In genomic region chr15:101458361-101458930, GRCm38 (mm10) we compare ENCODE assay signal across 12 mouse cellular contexts. TPM values are rescaled to one million over a fixed set of nuclear protein-coding genes. Genes with fewer than 3 reads are reported as not detected.
DNase-seq lines count a peak whose midpoint lies in the region; ATAC-seq and TF ChIP-seq lines count a peak whose summit lies in the region.
"Had no signal": no experiment of that assay in that cellular context is flagged by ENCODE, and none has a peak within 500 bp of the region (broad histone marks: within the 10 kb centered on the region; RNA-seq: fewer than 3 reads in every experiment).

No protein-coding gene starts in this region.

- no peak for ATAC-seq in heart, embryonic 11.5 days (replicated peaks; ENCODE audit: insufficient number of reproducible peaks, low FRiP score, low TSS enrichment)
- no peak for ATAC-seq in intestine, postnatal 0 days
- ATAC-seq: intestine, embryonic 16.5 days; liver, postnatal 0 days had no signal

- no peak overlapping the region for H3K4me3 ChIP-seq in heart, embryonic 11.5 days (ENCODE audit: low read depth, low read length)
- H3K4me3 ChIP-seq in intestine, postnatal 0 days (ENCODE audit: low read depth, low read length) = no peak overlapping the region

- H3K4me1 ChIP-seq in heart, embryonic 11.5 days (ENCODE audit: control insufficient read depth, insufficient read depth, low read length) = no peaks in the 10 kb centered on the region
- H3K4me1 ChIP-seq in intestine, postnatal 0 days (replicated peaks; ENCODE audit: control insufficient read depth, insufficient read depth, low read length) = no peaks in the 10 kb centered on the region

- no peak overlapping the region for H3K27ac ChIP-seq in heart, embryonic 11.5 days (ENCODE audit: low read depth, low read length)
- H3K27ac ChIP-seq in intestine, postnatal 0 days (ENCODE audit: low read depth, low read length) = no peak overlapping the region

- no peaks in the 10 kb centered on the region for H3K27me3 ChIP-seq in heart, embryonic 11.5 days (ENCODE audit: control insufficient read depth, insufficient read depth, low read length)
- no peaks in the 10 kb centered on the region for H3K27me3 ChIP-seq in intestine, postnatal 0 days (replicated peaks; ENCODE audit: control insufficient read depth, insufficient read depth, low read length)

- no peak overlapping the region for H3K9ac ChIP-seq in heart, embryonic 11.5 days (ENCODE audit: low read depth, low read length)
- H3K9ac ChIP-seq in intestine, postnatal 0 days (ENCODE audit: low read depth, low read length) = no peak overlapping the region
- H3K9ac ChIP-seq: liver, postnatal 0 days had no signal

- DNase-seq in adrenal gland, adult 2 months = peak; percentile 23
- DNase-seq in adrenal gland, adult 18-20 months (ENCODE audit: low spot score in 2 of 2) = no peak
- DNase-seq in heart, adult 18-20 months = peak; percentile 12 to 13
- peak; percentile 94 for DNase-seq in NIH3T3 (ENCODE audit: low read depth)
- peak; percentile 37 for DNase-seq in kidney, adult 9 months
- DNase-seq in testis, postnatal 14 days (ENCODE audit: low spot score) = no peak

- H3K36me3 ChIP-seq in heart, embryonic 11.5 days (ENCODE audit: control insufficient read depth, insufficient read depth, low read length) = no peaks in the 10 kb centered on the region
- no peaks in the 10 kb centered on the region for H3K36me3 ChIP-seq in intestine, postnatal 0 days (ENCODE audit: control insufficient read depth, insufficient read depth)

- H3K4me2 ChIP-seq in heart, embryonic 11.5 days = no peak overlapping the region
- H3K4me2 ChIP-seq in intestine, postnatal 0 days (replicated peaks; ENCODE audit: low read depth) = no peak overlapping the region

- 72% methylated on average over 16 of the region's 16 CpGs for WGBS in heart, embryonic 11.5 days (ENCODE audit: insufficient replicate concordance)
- 58% methylated on average over 16 of the region's 16 CpGs for WGBS in intestine, postnatal 0 days

- TF ChIP-seq CTCF in intestine, postnatal 0 days (IDR thresholded peaks at IDR 0.05; ENCODE audit: low read depth) = no peak

- H3K9me3 ChIP-seq in heart, embryonic 11.5 days (replicated peaks; ENCODE audit: control insufficient read depth, low read length) = 0 out of 2 replicates have a peak, but pooled peaks cover 3% of the 10 kb centered on the region
- H3K9me3 ChIP-seq in intestine, postnatal 0 days (ENCODE audit: control insufficient read depth) = no peaks in the 10 kb centered on the region

RNA-seq across cellular contexts. Expression of gene Krt81, which starts 5.1 kb away (rescaled TPM):
- not detected for total RNA-seq in adrenal gland, adult 2 months (2021)
- not detected in 2 replicates for polyA plus RNA-seq in adrenal gland, adult 2 months (2012; rRNA removed)
- not detected for total RNA-seq in adrenal gland, adult 18-20 months (2021)
- not detected for total RNA-seq in heart, adult 18-20 months (2021)
- not detected in 2 replicates for polyA plus RNA-seq in heart, embryonic 11.5 days (2014; fragmentation: Nextera tagmentation; extraction: Ambion mirVana)
- not detected in 2 replicates for polyA plus RNA-seq in intestine, postnatal 0 days (2015; fragmentation: Nextera tagmentation; extraction: Ambion mirVana)
- total RNA-seq: left cerebral cortex, postnatal 25 days; monocyte, adult 5-6 weeks had no signal
- polyA plus RNA-seq: intestine, embryonic 16.5 days; liver, postnatal 0 days had no signal

RNA-seq across cellular contexts. Expression of gene Krt88, which starts 10.9 kb away (rescaled TPM):
- not detected for total RNA-seq in adrenal gland, adult 2 months (2021)
- not detected in 2 replicates for polyA plus RNA-seq in adrenal gland, adult 2 months (2012; rRNA removed)
- not detected for total RNA-seq in adrenal gland, adult 18-20 months (2021)
- total RNA-seq in heart, adult 18-20 months (2021) = not detected
- not detected in 2 replicates for polyA plus RNA-seq in heart, embryonic 11.5 days (2014; fragmentation: Nextera tagmentation; extraction: Ambion mirVana)
- polyA plus RNA-seq in intestine, postnatal 0 days (2015; fragmentation: Nextera tagmentation; extraction: Ambion mirVana) = not detected in 2 replicates
- total RNA-seq: left cerebral cortex, postnatal 25 days; monocyte, adult 5-6 weeks had no signal
- polyA plus RNA-seq: liver, postnatal 0 days had no signal

RNA-seq across cellular contexts. Expression of gene Krt86, which starts 14.8 kb away (rescaled TPM):
- total RNA-seq in adrenal gland, adult 2 months (2021) = not detected
- not detected in 2 replicates for polyA plus RNA-seq in adrenal gland, adult 2 months (2012; rRNA removed)
- not detected for total RNA-seq in adrenal gland, adult 18-20 months (2021)
- total RNA-seq in heart, adult 18-20 months (2021) = not detected
- polyA plus RNA-seq in heart, embryonic 11.5 days (2014; fragmentation: Nextera tagmentation; extraction: Ambion mirVana) = not detected in 2 replicates
- not detected in 2 replicates for polyA plus RNA-seq in intestine, postnatal 0 days (2015; fragmentation: Nextera tagmentation; extraction: Ambion mirVana)
- total RNA-seq: left cerebral cortex, postnatal 25 days; monocyte, adult 5-6 weeks had no signal
- polyA plus RNA-seq: intestine, embryonic 16.5 days; liver, postnatal 0 days had no signal

RNA-seq across cellular contexts. Expression of gene Krt87, which starts 19.8 kb away (rescaled TPM):
- not detected for total RNA-seq in adrenal gland, adult 2 months (2021)
- polyA plus RNA-seq in adrenal gland, adult 2 months (2012; rRNA removed) = 0.04 TPM in 1 of 2 replicates, not detected in the other
- not detected for total RNA-seq in adrenal gland, adult 18-20 months (2021)
- total RNA-seq in heart, adult 18-20 months (2021) = not detected
- not detected in 2 replicates for polyA plus RNA-seq in heart, embryonic 11.5 days (2014; fragmentation: Nextera tagmentation; extraction: Ambion mirVana)
- 0.16 TPM in 2 replicates for polyA plus RNA-seq in intestine, postnatal 0 days (2015; fragmentation: Nextera tagmentation; extraction: Ambion mirVana)
- total RNA-seq: left cerebral cortex, postnatal 25 days; monocyte, adult 5-6 weeks had no signal
- polyA plus RNA-seq: liver, postnatal 0 days had no signal

RNA-seq across cellular contexts. Expression of gene Krt83, which starts 32.9 kb away (rescaled TPM):
- not detected for total RNA-seq in adrenal gland, adult 2 months (2021)
- 0.12 TPM in 1 of 2 replicates, not detected in the other for polyA plus RNA-seq in adrenal gland, adult 2 months (2012; rRNA removed)
- total RNA-seq in adrenal gland, adult 18-20 months (2021) = not detected
- total RNA-seq in heart, adult 18-20 months (2021) = not detected
- polyA plus RNA-seq in heart, embryonic 11.5 days (2014; fragmentation: Nextera tagmentation; extraction: Ambion mirVana) = not detected in 2 replicates
- polyA plus RNA-seq in intestine, postnatal 0 days (2015; fragmentation: Nextera tagmentation; extraction: Ambion mirVana) = not detected in 2 replicates
- total RNA-seq: left cerebral cortex, postnatal 25 days; monocyte, adult 5-6 weeks had no signal

Comparison
In these comparisons a context has a peak if more than half of its experiments do, and no peak if none do; other contexts are left out.
1. DNase-seq: peak in adrenal gland, adult 2 months (single experiment), heart, adult 18-20 months (2 of 2), NIH3T3 (single experiment) and kidney, adult 9 months (single experiment); none in adrenal gland, adult 18-20 months (0 of 2) and testis, postnatal 14 days (single experiment).